Mouse (Mus musculus): ENCODE data around the gene Gm4707. TPM values are rescaled to one million over a fixed set of nuclear protein-coding genes. Genes with fewer than 3 reads are reported as not detected.
A peak's percentile ranks its signal among the peaks of the same experiment; 100 is the strongest.

Gm4707 gene
- 1.2 and 3.8 TPM in 2 replicates for polyA plus RNA-seq (2015; fragmentation: Nextera tagmentation; extraction: Ambion mirVana)

- H3K9ac ChIP-seq: no peak within 1 kb of the TSS
- ATAC-seq: no peak
- no peak within 1 kb of the TSS for H3K4me3 ChIP-seq (replicated peaks)
- H3K4me1 ChIP-seq (replicated peaks): no peaks in the 10 kb centered on the region
- peaks cover 7% of the 10 kb centered on the region; the same call in 1 of the 2 replicates for H3K36me3 ChIP-seq
- H3K27me3 ChIP-seq (replicated peaks): no peaks in the 10 kb centered on the region
- no peak within 1 kb of the TSS for H3K27ac ChIP-seq
- no peak within 1 kb of the TSS for H3K4me2 ChIP-seq (replicated peaks)
- 97% methylated on average over 2 of the region's 2 CpGs for WGBS
- no peaks in the 10 kb centered on the region for H3K9me3 ChIP-seq
These were observed at the start of gene Gm4707 for GRCm38 (mm10) chr17:71459818-71460217. Gene Gm4707 (minus strand): TSS chr17:71459918.

DNA sequence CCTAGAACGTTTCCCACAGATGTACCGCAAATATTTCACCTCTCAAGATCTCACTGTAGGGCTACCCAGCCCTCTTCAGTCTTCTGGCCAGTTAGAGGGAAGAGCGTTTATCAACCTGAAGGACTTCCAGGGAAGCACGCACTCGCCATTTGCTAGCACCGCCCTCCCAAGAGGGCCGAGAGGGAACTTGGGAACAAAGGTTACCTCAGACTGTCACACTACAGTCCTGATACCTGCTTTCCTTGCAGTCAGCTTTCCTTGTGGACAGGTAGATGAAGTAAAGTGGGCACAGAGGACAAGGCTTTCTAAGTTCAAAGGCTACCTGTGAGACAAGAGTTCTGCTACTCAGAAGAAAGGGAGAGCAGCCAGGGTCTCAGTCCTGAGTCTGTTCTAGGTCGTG is 47.1 kb upstream of the Gm4707 start:
- no peak overlapping the region for H3K4me3 ChIP-seq (replicated peaks)
- no peaks in the 10 kb centered on the region for H3K27me3 ChIP-seq (replicated peaks)
- no peak overlapping the region for H3K4me2 ChIP-seq (replicated peaks)
- peaks cover 6% of the 10 kb centered on the region for H3K36me3 ChIP-seq
- no peak overlapping the region for H3K9ac ChIP-seq
- peak; percentile 41; the same call in 1 of the 2 replicates for ATAC-seq
- H3K27ac ChIP-seq: no peak overlapping the region
- no peaks in the 10 kb centered on the region for H3K4me1 ChIP-seq (replicated peaks)
- no peaks in the 10 kb centered on the region for H3K9me3 ChIP-seq
- 80% methylated on average over 8 of the region's 8 CpGs for WGBS

DNA sequence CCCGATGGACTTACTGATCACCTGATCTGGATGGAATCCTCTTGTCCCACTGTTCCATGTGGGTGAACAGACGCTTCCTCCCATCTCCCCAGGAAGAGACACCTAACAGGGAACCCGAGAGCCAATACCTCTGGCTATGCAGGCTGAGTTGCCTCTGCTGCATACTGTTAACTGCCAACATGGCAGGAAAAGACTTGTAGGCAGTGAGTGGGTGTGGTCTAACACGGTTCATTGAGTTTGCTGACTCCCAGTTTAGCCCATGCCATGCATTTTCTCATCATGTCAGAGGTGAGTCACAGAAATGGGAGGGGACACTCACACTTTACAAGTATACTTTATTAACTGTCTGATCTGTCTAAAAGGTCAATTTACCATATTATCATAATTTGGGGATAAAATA is 36.1 kb upstream of the Gm4707 start:
- H3K36me3 ChIP-seq: peaks cover 34% of the 10 kb centered on the region
- no peak for ATAC-seq
- H3K27ac ChIP-seq: no peak overlapping the region
- 0 out of 2 replicates have a peak, but pooled peaks cover 2% of the 10 kb centered on the region for H3K4me1 ChIP-seq (replicated peaks)
- no peaks in the 10 kb centered on the region for H3K9me3 ChIP-seq
- H3K4me2 ChIP-seq (replicated peaks): no peak overlapping the region
- WGBS: 83% methylated on average over 4 of the region's 4 CpGs
- H3K4me3 ChIP-seq (replicated peaks): no peak overlapping the region
- H3K27me3 ChIP-seq (replicated peaks): no peaks in the 10 kb centered on the region
- no peak overlapping the region for H3K9ac ChIP-seq

- no peak overlapping the region for H3K4me2 ChIP-seq (replicated peaks)
- no peaks in the 10 kb centered on the region for H3K9me3 ChIP-seq
- H3K36me3 ChIP-seq: peaks cover 11% of the 10 kb centered on the region; the same call in 1 of the 2 replicates
- H3K9ac ChIP-seq: no peak overlapping the region
- WGBS: 25% methylated on average over 4 of the region's 4 CpGs
- no peaks in the 10 kb centered on the region for H3K27me3 ChIP-seq (replicated peaks)
- peak; percentile 43 for ATAC-seq
- 0 out of 2 replicates have a peak, but pooled peaks cover 4% of the 10 kb centered on the region for H3K4me1 ChIP-seq (replicated peaks)
- no peak overlapping the region for H3K27ac ChIP-seq
- H3K4me3 ChIP-seq (replicated peaks): no peak overlapping the region
These were observed 31.6 kb upstream of the Gm4707 start for GRCm38 (mm10) chr17:71491332-71491686.

GRCm38 (mm10) chr17:71490666-71491331 is 31.1 kb upstream of the Gm4707 start:
- Histone ChIP-seq H3K27ac (no peak overlapping the region), H3K27me3 (replicated peaks) (no peaks in the 10 kb centered on the region), H3K9me3 (no peaks in the 10 kb centered on the region), H3K36me3 (peaks cover 6% of the 10 kb centered on the region; the same call in 1 of the 2 replicates), H3K9ac (no peak overlapping the region), H3K4me3 (replicated peaks) (no peak overlapping the region), H3K4me1 (replicated peaks) (0 out of 2 replicates have a peak, but pooled peaks cover 4% of the 10 kb centered on the region), H3K4me2 (replicated peaks) (no peak overlapping the region)
- peak; percentile 72 for ATAC-seq
- 61% methylated on average over 9 of the region's 9 CpGs for WGBS

DNA sequence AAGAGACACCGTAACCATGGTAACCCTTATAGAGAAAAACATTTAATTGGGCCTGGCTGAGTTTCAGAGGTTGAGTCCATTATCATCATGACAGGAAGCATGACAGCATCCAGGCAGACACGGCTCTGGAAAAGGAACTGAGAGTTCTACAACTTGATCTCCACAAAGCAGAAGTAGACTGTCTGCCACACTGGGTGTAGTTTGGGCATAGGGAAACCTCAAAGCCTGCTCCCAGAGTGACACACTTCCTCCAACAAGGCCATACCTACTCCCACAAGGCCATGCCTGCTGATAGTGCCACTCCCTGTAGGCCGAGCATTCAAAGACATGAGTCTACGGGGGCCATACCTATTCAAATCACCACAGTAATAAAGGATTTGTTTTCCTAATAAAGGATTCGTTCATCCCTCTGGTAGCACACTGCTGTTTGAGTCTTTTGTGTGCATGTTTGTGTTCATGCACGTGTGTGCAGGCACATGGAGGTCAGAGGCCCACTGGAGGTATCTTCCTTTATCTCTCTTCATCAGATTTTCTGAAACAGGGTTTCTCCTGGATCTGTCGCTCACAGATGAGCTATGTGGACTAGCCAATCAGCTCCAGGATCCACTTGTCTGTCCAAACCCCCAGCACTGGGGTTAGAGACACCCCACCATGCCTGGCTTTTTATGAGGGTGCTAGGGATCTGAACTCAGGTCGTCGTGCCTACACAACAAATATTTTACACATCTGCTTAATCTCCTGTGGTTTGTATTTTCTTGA is 30.2 kb upstream of the Gm4707 start:
- Histone ChIP-seq H3K4me1 (replicated peaks) (0 out of 2 replicates have a peak, but pooled peaks cover 4% of the 10 kb centered on the region), H3K4me2 (replicated peaks) (no peak overlapping the region), H3K27me3 (replicated peaks) (no peaks in the 10 kb centered on the region), H3K4me3 (replicated peaks) (no peak overlapping the region), H3K9me3 (no peaks in the 10 kb centered on the region), H3K27ac (no peak overlapping the region), H3K9ac (no peak overlapping the region), H3K36me3 (no peaks in the 10 kb centered on the region)
- no peak for ATAC-seq
- 75% methylated on average over 9 of the region's 9 CpGs for WGBS

GRCm38 (mm10) chr17:71486231-71486851 is 26.6 kb upstream of the Gm4707 start:
- no peaks in the 10 kb centered on the region for H3K27me3 ChIP-seq (replicated peaks)
- H3K4me1 ChIP-seq (replicated peaks): 0 out of 2 replicates have a peak, but pooled peaks cover 4% of the 10 kb centered on the region
- 24% methylated on average over 8 of the region's 8 CpGs for WGBS
- H3K27ac ChIP-seq: no peak overlapping the region
- peak overlapping the region; percentile 22 for H3K4me2 ChIP-seq (replicated peaks)
- no peak overlapping the region for H3K9ac ChIP-seq
- ATAC-seq: no peak
- no peaks in the 10 kb centered on the region for H3K36me3 ChIP-seq
- no peak overlapping the region for H3K4me3 ChIP-seq (replicated peaks)
- no peaks in the 10 kb centered on the region for H3K9me3 ChIP-seq

- peak overlapping the region; percentile 22 for H3K4me2 ChIP-seq (replicated peaks)
- no peak overlapping the region for H3K9ac ChIP-seq
- 61% methylated on average over 12 of the region's 12 CpGs for WGBS
- no peaks in the 10 kb centered on the region for H3K27me3 ChIP-seq (replicated peaks)
- H3K4me1 ChIP-seq (replicated peaks): 0 out of 2 replicates have a peak, but pooled peaks cover 2% of the 10 kb centered on the region
- H3K4me3 ChIP-seq (replicated peaks): no peak overlapping the region
- H3K27ac ChIP-seq: no peak overlapping the region
- H3K36me3 ChIP-seq: no peaks in the 10 kb centered on the region
- no peaks in the 10 kb centered on the region for H3K9me3 ChIP-seq
- no peak for ATAC-seq
These were observed 26.1 kb upstream of the Gm4707 start for GRCm38 (mm10) chr17:71485791-71486230.

- H3K4me3 ChIP-seq (replicated peaks): no peak overlapping the region
- ATAC-seq: no peak
- no peaks in the 10 kb centered on the region for H3K9me3 ChIP-seq
- no peak overlapping the region for H3K4me2 ChIP-seq (replicated peaks)
- no peak overlapping the region for H3K27ac ChIP-seq
- H3K4me1 ChIP-seq (replicated peaks): 0 out of 2 replicates have a peak, but pooled peaks cover 2% of the 10 kb centered on the region
- no peaks in the 10 kb centered on the region for H3K36me3 ChIP-seq
- whole genome bisulfite sequencing: 90% methylated on average over 5 of the region's 5 CpGs
- no peaks in the 10 kb centered on the region for H3K27me3 ChIP-seq (replicated peaks)
- H3K9ac ChIP-seq: no peak overlapping the region
These were observed 25.0 kb upstream of the Gm4707 start for GRCm38 (mm10) chr17:71484711-71485110.

DNA sequence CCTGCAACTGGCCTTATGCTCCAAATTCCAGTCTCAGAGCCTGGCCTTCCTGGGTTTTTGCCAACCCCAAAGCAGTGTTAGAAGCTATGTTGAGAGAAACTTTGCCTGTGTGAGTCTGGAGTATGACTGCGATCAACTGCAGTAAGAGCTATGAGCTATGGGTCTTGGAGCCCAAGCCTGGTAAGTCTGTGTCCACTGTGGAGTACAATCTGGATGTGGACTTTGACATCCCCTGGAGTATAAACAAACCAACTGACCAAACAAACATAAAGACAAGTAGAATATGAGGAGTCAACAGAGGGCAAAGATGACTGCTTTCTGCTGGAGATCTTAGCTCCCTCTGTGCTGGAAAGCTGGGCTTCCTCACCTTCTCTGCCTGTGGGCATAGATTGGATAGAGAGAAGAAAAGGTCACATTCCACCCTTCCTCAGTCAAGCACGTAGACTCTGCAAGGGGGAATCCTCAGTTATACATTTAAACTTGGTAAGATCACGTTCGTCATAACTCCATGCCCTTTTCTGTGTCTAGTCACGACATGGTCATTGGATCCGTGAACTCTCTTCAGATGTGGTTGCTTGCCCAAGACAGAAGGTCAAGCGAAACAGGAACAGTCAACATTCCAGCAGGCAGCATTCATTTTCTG is 23.8 kb upstream of the Gm4707 start:
- Histone ChIP-seq H3K4me2 (replicated peaks) (no peak overlapping the region), H3K9ac (no peak overlapping the region), H3K36me3 (no peaks in the 10 kb centered on the region), H3K27ac (no peak overlapping the region), H3K27me3 (replicated peaks) (no peaks in the 10 kb centered on the region), H3K4me3 (replicated peaks) (no peak overlapping the region), H3K9me3 (no peaks in the 10 kb centered on the region), H3K4me1 (replicated peaks) (0 out of 2 replicates have a peak, but pooled peaks cover 2% of the 10 kb centered on the region)
- no peak for ATAC-seq
- WGBS: 89% methylated on average over 7 of the region's 7 CpGs

- H3K9ac ChIP-seq: no peak overlapping the region
- H3K36me3 ChIP-seq: no peaks in the 10 kb centered on the region
- no peaks in the 10 kb centered on the region for H3K9me3 ChIP-seq
- H3K27me3 ChIP-seq (replicated peaks): no peaks in the 10 kb centered on the region
- ATAC-seq: no peak
- no peak overlapping the region for H3K27ac ChIP-seq
- WGBS: 56% methylated on average over 5 of the region's 5 CpGs
- no peak overlapping the region for H3K4me2 ChIP-seq (replicated peaks)
- no peaks in the 10 kb centered on the region for H3K4me1 ChIP-seq (replicated peaks)
- H3K4me3 ChIP-seq (replicated peaks): no peak overlapping the region
These were observed 19.7 kb upstream of the Gm4707 start for GRCm38 (mm10) chr17:71479381-71479901.

- ATAC-seq: no peak
- H3K4me3 ChIP-seq (replicated peaks): no peak overlapping the region
- H3K4me2 ChIP-seq (replicated peaks): no peak overlapping the region
- H3K36me3 ChIP-seq: no peaks in the 10 kb centered on the region
- no peaks in the 10 kb centered on the region for H3K9me3 ChIP-seq
- WGBS: 96% methylated on average over 8 of the region's 8 CpGs
- H3K27me3 ChIP-seq (replicated peaks): no peaks in the 10 kb centered on the region
- H3K4me1 ChIP-seq (replicated peaks): no peaks in the 10 kb centered on the region; the same call in 1 of the 2 replicates
- no peak overlapping the region for H3K9ac ChIP-seq
- no peak overlapping the region for H3K27ac ChIP-seq
These were observed 17.8 kb upstream of the Gm4707 start for GRCm38 (mm10) chr17:71477481-71477880.
